1 mouse cellular context compared by ENCODE assay signal in the genomic region with DNA sequence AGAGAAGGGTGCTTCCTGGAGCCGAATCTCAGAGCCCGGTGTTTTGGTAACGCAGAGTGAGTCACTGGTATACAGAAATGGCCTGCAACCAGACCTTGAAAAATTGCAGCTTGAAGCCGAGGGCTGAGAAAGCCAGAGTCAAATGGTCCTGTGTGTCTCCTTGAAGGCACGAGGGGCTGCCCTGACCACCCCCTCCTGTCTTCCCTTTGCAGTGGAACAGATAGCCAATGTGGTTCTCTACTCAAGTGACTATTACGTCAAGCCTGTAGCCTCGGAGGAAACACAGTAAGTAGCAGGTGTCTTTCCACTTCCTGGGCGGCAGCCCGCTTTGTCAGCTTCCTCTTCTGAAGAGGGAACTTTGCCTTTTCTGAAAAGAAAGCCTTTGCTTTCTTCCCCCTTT.
TF ChIP-seq lines count a peak whose summit lies in the region.

No protein-coding gene starts in this region.

TF ChIP-seq in MEL, 35 proteins besides CTCF, POLR2A, EP300 and RAD21 (continued from another document):
- TF ChIP-seq NRF1 (IDR thresholded peaks at IDR 0.05; ENCODE audit: insufficient read depth, low read depth, low read length, poor library complexity, severe bottlenecking) (no peak), MAZ (IDR thresholded peaks at IDR 0.05; ENCODE audit: low read depth, low read length) (no peak), POLR2AphosphoS5 (IDR thresholded peaks at IDR 0.05; ENCODE audit: borderline replicate concordance, low read depth, low read length) (no peak)
TF ChIP-seq in MEL: peak in this region for 8.
